8 mouse cellular contexts compared by ENCODE assay signal in genomic region chr14:26534757-26535479, GRCm38 (mm10). TPM values are rescaled to one million over a fixed set of nuclear protein-coding genes. Genes with fewer than 3 reads are reported as not detected.
A peak's percentile ranks its signal among the peaks of the same experiment; 100 is the strongest.
DNase-seq lines count a peak whose midpoint lies in the region; ATAC-seq and TF ChIP-seq lines count a peak whose summit lies in the region.

Slmap (minus strand) TSS chr14:26534931.

- TF ChIP-seq POLR2A in olfactory bulb, adult 2 months (IDR thresholded peaks at IDR 0.05; ENCODE audit: insufficient read depth, low read depth, low read length), result peak; percentile 47; the same call in 1 of the 2 replicates
- TF ChIP-seq POLR2A in thymus, adult 2 months (IDR thresholded peaks at IDR 0.05; ENCODE audit: control insufficient read depth, extremely low read depth, insufficient read depth, low read length, poor library complexity), result peak; percentile 73

- peak within 1 kb of the TSS; percentile 62 for H3K4me2 ChIP-seq in forebrain, embryonic 16.5 days (ENCODE audit: low read length)
- H3K4me2 ChIP-seq in lung, embryonic 14.5 days, result peak within 1 kb of the TSS; percentile 83

- peak within 1 kb of the TSS; percentile 97 for H3K4me3 ChIP-seq in G1E (ENCODE audit: low read depth, low read length)
- peak within 1 kb of the TSS; percentile 89 for H3K4me3 ChIP-seq in forebrain, embryonic 16.5 days (replicated peaks; ENCODE audit: low read length)
- H3K4me3 ChIP-seq in layer of hippocampus, adult 2 months, result peak within 1 kb of the TSS; percentile 71
- peak within 1 kb of the TSS; percentile 95 for H3K4me3 ChIP-seq in lung, embryonic 14.5 days (ENCODE audit: low read depth, low read length)
- peak within 1 kb of the TSS; percentile 77 for H3K4me3 ChIP-seq in olfactory bulb, adult 2 months (ENCODE audit: insufficient read depth, low read depth, low read length)
- H3K4me3 ChIP-seq in thymus, adult 2 months (ENCODE audit: control insufficient read depth, insufficient read depth, low read length), result peak within 1 kb of the TSS; percentile 73

- H3K36me3 ChIP-seq in G1E (replicated peaks), result peaks cover 24% of the 10 kb centered on the region
- no peaks in the 10 kb centered on the region for H3K36me3 ChIP-seq in forebrain, embryonic 16.5 days (ENCODE audit: control insufficient read depth, insufficient read depth)
- H3K36me3 ChIP-seq in lung, embryonic 14.5 days (ENCODE audit: insufficient read depth), result no peaks in the 10 kb centered on the region
- no peaks in the 10 kb centered on the region for H3K36me3 ChIP-seq in thymus, adult 2 months (ENCODE audit: control insufficient read depth, insufficient read depth, low read length)

- peak within 1 kb of the TSS; percentile 83 for H3K27ac ChIP-seq in forebrain, embryonic 16.5 days (ENCODE audit: low read length)
- H3K27ac ChIP-seq in layer of hippocampus, adult 2 months, result peak within 1 kb of the TSS; percentile 95
- peak within 1 kb of the TSS; percentile 84 for H3K27ac ChIP-seq in lung, embryonic 14.5 days (ENCODE audit: low read depth)
- H3K27ac ChIP-seq in olfactory bulb, adult 2 months (ENCODE audit: insufficient read depth, low read depth, low read length), result 0 out of 2 replicates have a peak within 1 kb of the TSS, but pooled peaks have one; percentile 56
- peak within 1 kb of the TSS; percentile 27 for H3K27ac ChIP-seq in thymus, adult 2 months (ENCODE audit: control insufficient read depth, insufficient read depth, low read length)

- no peak for TF ChIP-seq CTCF in G1E (IDR thresholded peaks at IDR 0.05; ENCODE audit: low read depth, low read length)
- no peak for TF ChIP-seq CTCF in layer of hippocampus, adult 2 months (conservative IDR thresholded peaks at IDR 0.05)
- no peak for TF ChIP-seq CTCF in lung, embryonic 14.5 days (IDR thresholded peaks at IDR 0.05; ENCODE audit: low read depth)
- TF ChIP-seq CTCF in olfactory bulb, adult 2 months (IDR thresholded peaks at IDR 0.05; ENCODE audit: insufficient read depth, low read depth, low read length), result no peak
- TF ChIP-seq CTCF in thymus, adult 2 months (IDR thresholded peaks at IDR 0.05; ENCODE audit: borderline replicate concordance, control insufficient read depth, extremely low read depth, insufficient read depth, low read length, poor library complexity), result no peak

- ATAC-seq in G1E (ENCODE audit: extremely low read depth, insufficient number of reproducible peaks, low FRiP score, poor library complexity, severe bottlenecking), result peak; percentile 83
- ATAC-seq in forebrain, embryonic 16.5 days, result peak; percentile 97
- peak; percentile 91 for ATAC-seq in lung, embryonic 14.5 days (ENCODE audit: insufficient read depth)

- intact Hi-C loops in heart, postnatal 36 days (cut with DNase I), result loop anchor here (2.0 to 5.0 kb wide), 3 partner anchors 44 to 432 kb away; partner anchors contain the start of gene Pde12

- H3K9me3 ChIP-seq in G1E (replicated peaks), result no peaks in the 10 kb centered on the region
- H3K9me3 ChIP-seq in forebrain, embryonic 16.5 days (ENCODE audit: control insufficient read depth, low read length), result no peaks in the 10 kb centered on the region
- no peaks in the 10 kb centered on the region for H3K9me3 ChIP-seq in lung, embryonic 14.5 days (ENCODE audit: low read depth, low read length)

- DNase-seq in G1E (ENCODE audit: low spot score), result peak; percentile 89
- peak; percentile 99 for DNase-seq in cerebellum, adult 18-20 months
- DNase-seq in heart, postnatal 36 days, result peak; percentile 100
- DNase-seq in layer of hippocampus, adult 2 months (ENCODE audit: low spot score in 2 of 2), result peak; percentile 99 to 100
- DNase-seq in lung, embryonic 14.5 days, result peak; percentile 100
- peak; percentile 99 for DNase-seq in thymus, adult 2 months

- H3K4me1 ChIP-seq in G1E (ENCODE audit: insufficient read depth, low read depth, low read length), result peaks cover 35% of the 10 kb centered on the region
- peaks cover 25% of the 10 kb centered on the region for H3K4me1 ChIP-seq in forebrain, embryonic 16.5 days (replicated peaks; ENCODE audit: control insufficient read depth, insufficient read depth, low read length)
- H3K4me1 ChIP-seq in lung, embryonic 14.5 days (ENCODE audit: insufficient read depth), result peaks cover 12% of the 10 kb centered on the region; the same call in 1 of the 2 replicates
- peaks cover 8% of the 10 kb centered on the region for H3K4me1 ChIP-seq in olfactory bulb, adult 2 months (ENCODE audit: control insufficient read depth, insufficient read depth, low read length)
- H3K4me1 ChIP-seq in thymus, adult 2 months (replicated peaks; ENCODE audit: control insufficient read depth, insufficient read depth, low read length), result peaks cover 13% of the 10 kb centered on the region

- WGBS in forebrain, embryonic 16.5 days, result 14% methylated on average over 31 of the region's 33 CpGs
- 12% methylated on average over 33 of the region's 33 CpGs for WGBS in lung, embryonic 14.5 days
- WGBS in olfactory bulb, adult 2 months, result 11% methylated on average over 33 of the region's 33 CpGs
- WGBS in thymus, adult 2 months, result 13% methylated on average over 33 of the region's 33 CpGs

- peak within 1 kb of the TSS; percentile 84 for H3K9ac ChIP-seq in forebrain, embryonic 16.5 days (replicated peaks; ENCODE audit: low read depth, low read length)
- H3K9ac ChIP-seq in lung, embryonic 14.5 days, result peak within 1 kb of the TSS; percentile 92

- no peaks in the 10 kb centered on the region for H3K27me3 ChIP-seq in G1E (ENCODE audit: insufficient read depth, low read length)
- H3K27me3 ChIP-seq in forebrain, embryonic 16.5 days (replicated peaks; ENCODE audit: control insufficient read depth, insufficient read depth, low read length), result no peaks in the 10 kb centered on the region
- H3K27me3 ChIP-seq in lung, embryonic 14.5 days (ENCODE audit: insufficient read depth, low read length), result no peaks in the 10 kb centered on the region
- no peaks in the 10 kb centered on the region for H3K27me3 ChIP-seq in thymus, adult 2 months (ENCODE audit: control insufficient read depth, insufficient read depth, low read length)

RNA-seq across cellular contexts. Expression of gene Slmap, which starts in this region (rescaled TPM):
- total RNA-seq in G1E (2014; fragmentation: Nextera tagmentation), result 159 and 171 TPM in 2 replicates
- total RNA-seq in G1E (2017), result 78.3 and 92.9 TPM in 2 replicates
- 58.4 and 69.9 TPM in 2 replicates for polyA plus RNA-seq in G1E (2012)
- polyA plus RNA-seq in forebrain, embryonic 16.5 days (2015; fragmentation: Nextera tagmentation; extraction: Ambion mirVana), result 13.3 and 14.3 TPM in 2 replicates
- 100 to 1,000 TPM; 283 to 332 TPM for total RNA-seq in heart, postnatal 36 days (2021)
- total RNA-seq in layer of hippocampus, adult 2 months (2021), result 100 to 1,000 TPM; 102 to 104 TPM
- polyA plus RNA-seq in lung, embryonic 14.5 days (2014; fragmentation: Nextera tagmentation; extraction: Ambion mirVana), result 30.1 and 31.4 TPM in 2 replicates
- polyA plus RNA-seq in olfactory bulb, adult 2 months (2012; ENCODE audit: insufficient read depth, insufficient read length, low replicate concordance, missing spikeins), result not detected in 2 replicates
- polyA plus RNA-seq in thymus, adult 2 months (2012; rRNA removed), result 20.9 and 34.0 TPM in 2 replicates

Comparison
In these comparisons a context has a peak if more than half of its experiments do, and no peak if none do; other contexts are left out.
1. Peak in every context shown above with its lines: DNase-seq, ATAC-seq, H3K4me3 ChIP-seq and H3K27ac ChIP-seq.
2. H3K27ac ChIP-seq: peak in every context shown above with its lines; median percentile 95 in layer of hippocampus, adult 2 months; 84 in lung, embryonic 14.5 days; 83 in forebrain, embryonic 16.5 days; 56 in olfactory bulb, adult 2 months; 27 in thymus, adult 2 months.